Mouse (Mus musculus): ENCODE data around the gene Ddx54.

DNA sequence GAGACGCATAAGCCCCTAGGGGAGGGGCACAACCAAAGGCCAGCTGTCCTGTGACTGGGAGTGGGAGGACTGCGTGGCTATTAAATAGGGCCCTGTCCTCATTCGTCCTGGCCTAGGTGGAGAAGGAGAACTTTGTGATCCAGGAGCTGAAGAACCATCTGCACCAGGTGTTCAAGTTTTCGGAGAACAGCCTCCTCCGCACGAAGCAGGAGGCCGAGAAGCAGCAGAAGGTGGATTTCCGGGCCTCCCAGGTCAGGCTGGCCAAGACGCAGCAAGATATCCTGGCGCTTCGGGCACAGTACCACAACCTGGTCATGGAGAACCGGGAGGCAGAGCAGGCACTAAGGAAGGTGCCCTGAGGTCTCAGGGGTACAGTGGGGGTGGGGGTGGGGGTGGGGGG is 10.3 kb upstream of the Ddx54 start:
- TF ChIP-seq CTCF (IDR thresholded peaks at IDR 0.05; ENCODE audit: low read depth, low read length) (no peak), POLR2A (IDR thresholded peaks at IDR 0.05; ENCODE audit: borderline replicate concordance, low read depth, low read length) (no peak)
